Mouse (Mus musculus): Measurements from ENCODE around the gene Scaf8.

DNA sequence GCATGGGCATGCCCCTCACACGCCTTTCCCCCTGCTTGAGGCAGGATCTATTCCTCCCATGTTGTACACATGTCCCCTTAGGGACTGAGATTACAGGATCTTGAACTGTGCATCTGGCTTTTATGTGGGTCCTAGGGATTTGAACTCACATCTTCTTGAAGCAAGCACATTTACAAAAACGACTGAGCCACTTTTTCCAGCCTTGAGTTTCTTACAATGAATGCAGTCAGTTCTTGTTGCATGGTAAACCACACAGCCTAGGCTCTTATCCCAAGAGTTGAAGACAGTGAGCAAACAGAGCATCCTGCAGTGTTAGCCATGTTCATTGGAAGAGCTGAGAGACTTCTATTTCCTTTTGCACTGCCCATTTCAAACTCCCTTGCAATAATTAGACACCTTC is 108.3 kb downstream of the Scaf8 start:
- no peak for TF ChIP-seq POLR2A (IDR thresholded peaks at IDR 0.05; ENCODE audit: extremely low read depth, insufficient read depth, low read length)
- TF ChIP-seq CTCF (IDR thresholded peaks at IDR 0.05; ENCODE audit: extremely low read depth, insufficient read depth, low read length) = no peak

All from cortical plate, adult 2 months (tissue).